Mouse (Mus musculus): Measurements from ENCODE around the gene Tmem59. TPM values are rescaled to one million over a fixed set of nuclear protein-coding genes. Genes with fewer than 3 reads are reported as not detected.

The Tmem59 gene
- polyA plus RNA-seq (2012; fragmentation: generic; extraction: Trizol): 100 to 1,000 TPM in 1 of 2 experiments, 10 to 100 TPM in 1; 35.2 to 237 TPM

DNA sequence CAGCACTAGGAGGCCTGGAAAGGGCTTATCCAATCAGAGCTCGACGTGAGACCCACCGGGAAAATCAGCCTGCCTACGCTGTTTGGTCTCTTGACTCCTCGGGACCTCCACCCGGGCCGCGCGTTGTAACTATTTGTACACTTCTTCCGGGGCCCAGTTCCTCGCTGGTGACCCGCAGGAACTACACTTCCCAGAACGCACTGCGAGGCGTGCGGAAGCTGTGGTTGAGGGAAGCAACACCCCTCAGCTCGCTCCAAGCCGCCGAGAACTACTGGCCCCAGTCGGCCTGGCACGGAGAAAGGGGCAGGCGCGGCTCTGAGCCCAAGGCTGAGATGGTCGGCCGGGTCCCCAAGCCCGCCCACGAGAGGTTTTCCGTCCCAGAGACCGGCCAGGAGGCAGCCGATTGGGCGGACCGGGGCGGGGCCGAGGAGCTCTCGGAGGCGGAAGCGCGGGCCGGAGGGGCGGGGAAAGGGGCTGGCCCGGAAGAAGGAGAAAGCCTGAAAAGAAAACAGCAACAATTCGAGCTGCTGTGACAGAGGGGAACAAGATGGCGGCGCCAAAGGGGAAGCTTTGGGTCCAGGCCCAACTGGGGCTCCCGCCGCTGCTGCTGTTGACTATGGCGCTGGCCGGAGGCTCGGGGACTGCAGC is at the start of gene Tmem59:
Gene Tmem59, plus strand, starts transcription at position 218 of the 648 bp plus-strand sequence.

DNA sequence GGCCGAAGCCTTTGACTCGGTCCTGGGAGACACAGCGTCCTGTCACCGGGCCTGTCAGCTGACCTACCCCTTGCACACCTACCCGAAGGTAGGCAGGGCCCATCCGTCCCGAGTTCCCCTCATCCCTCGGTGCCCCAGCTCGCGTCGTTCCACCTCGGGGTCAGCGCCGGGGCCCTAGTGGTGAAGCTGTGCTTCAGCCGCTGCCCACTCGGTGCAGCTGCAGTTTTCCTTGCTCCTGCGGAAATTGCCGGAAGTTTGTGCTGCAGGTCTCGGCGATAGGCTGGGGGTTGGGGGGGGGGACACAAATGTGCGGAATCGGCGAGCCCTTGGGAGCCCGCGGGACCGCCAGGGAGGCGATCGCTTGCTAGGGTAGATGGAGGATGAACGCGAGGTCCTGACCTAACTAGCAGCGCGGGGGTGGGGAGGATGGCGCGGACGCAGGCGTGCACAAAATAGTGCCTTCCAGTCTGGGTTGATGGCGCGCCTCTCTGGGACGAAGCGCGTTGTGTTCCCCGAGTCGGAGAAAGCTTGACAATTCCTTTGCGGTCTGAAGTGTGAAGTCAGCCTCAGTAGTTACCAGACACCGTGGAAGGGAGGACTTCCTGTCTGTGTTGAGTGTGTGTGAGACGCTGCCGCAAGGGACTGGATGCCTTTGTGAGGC is 761 bp downstream of the Tmem59 start, which contains the start of gene Tceanc2:
Gene Tceanc2, minus strand, starts transcription at position 287 of the 661 bp plus-strand sequence.

DNA sequence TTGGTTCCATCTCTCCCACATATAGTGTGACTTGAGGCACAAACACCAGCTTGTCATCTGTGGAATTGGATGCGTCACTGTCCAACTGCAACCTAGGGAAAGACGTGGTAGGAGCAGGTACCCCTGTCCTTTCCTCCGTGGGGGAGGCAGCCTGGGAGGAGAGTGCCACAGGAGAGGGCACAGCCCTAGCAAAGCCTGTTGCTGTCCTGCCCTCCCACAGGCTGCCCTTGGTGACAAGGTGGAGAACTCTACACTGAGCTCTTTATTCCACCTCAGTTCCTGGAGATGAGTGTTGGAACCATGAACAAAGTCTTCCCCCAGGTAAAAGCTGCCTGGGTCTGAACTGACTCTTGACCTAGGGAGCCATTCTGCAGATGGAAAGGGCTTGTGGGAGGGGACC is 30.7 kb downstream of the Tmem59 start, which contains the start of gene Ldlrad1:
Gene Ldlrad1, plus strand, starts transcription at position 301 of the 400 bp plus-strand sequence.

Other genes starting within 250 kb of the Tmem59 start
- gene Mrpl37, start 111.5 kb upstream of the Tmem59 start, polyA plus RNA-seq (2012; fragmentation: generic; extraction: Trizol): 10 to 100 TPM; 46.4 to 82.1 TPM
- 1 to 10 TPM; 6.4 to 9.6 TPM for gene Cyb5rl, start 111.4 kb upstream of the Tmem59 start, polyA plus RNA-seq (2012; fragmentation: generic; extraction: Trizol)
- not detected for gene Cdcp2, start 81.5 kb upstream of the Tmem59 start, polyA plus RNA-seq (2012; fragmentation: generic; extraction: Trizol)
- gene Tceanc2, start 717 bp downstream of the Tmem59 start, polyA plus RNA-seq (2012; fragmentation: generic; extraction: Trizol): 10 to 100 TPM in 1 of 2 experiments, 1 to 10 TPM in 1; 3.8 to 15.2 TPM
- gene Ldlrad1, start 30.8 kb downstream of the Tmem59 start, polyA plus RNA-seq (2012; fragmentation: generic; extraction: Trizol): under 1 TPM in 1 of 2 experiments, not detected in 1; 0.09 TPM
- 10 to 100 TPM; 21.2 to 61.8 TPM for gene Lrrc42, start 75.1 kb downstream of the Tmem59 start, polyA plus RNA-seq (2012; fragmentation: generic; extraction: Trizol)
- 10 to 100 TPM in 1 of 2 experiments, 1 to 10 TPM in 1; 6.2 to 47.3 TPM for gene Hspb11, start 75.2 kb downstream of the Tmem59 start, polyA plus RNA-seq (2012; fragmentation: generic; extraction: Trizol)
- not detected for gene Dio1, start 128.8 kb downstream of the Tmem59 start, polyA plus RNA-seq (2012; fragmentation: generic; extraction: Trizol)
- 10 to 100 TPM; 60.9 to 61.5 TPM for gene Yipf1, start 136.0 kb downstream of the Tmem59 start, polyA plus RNA-seq (2012; fragmentation: generic; extraction: Trizol)
- gene Ndc1, start 189.4 kb downstream of the Tmem59 start, polyA plus RNA-seq (2012; fragmentation: generic; extraction: Trizol): 10 to 100 TPM in 1 of 2 experiments, 1 to 10 TPM in 1; 7.7 to 15.9 TPM

Measured in C3H10T1/2 (cell line).